Mouse (Mus musculus) liver, embryonic 14.5 days (tissue): Measurements from ENCODE around the gene Olfr574.

ENCODE experiments used
- CTCF ChIP-seq: IDR thresholded peaks from 2 replicates; pipeline ENCODE4 v1.5.1; 2016; ENCODE audit warnings: antibody characterized with exemption, low read depth, control low read depth
- EP300 ChIP-seq: IDR thresholded peaks from 2 replicates; pipeline ENCODE4 v1.6.1; 2016; ENCODE audit warnings: antibody characterized with exemption, low read depth

DNA sequence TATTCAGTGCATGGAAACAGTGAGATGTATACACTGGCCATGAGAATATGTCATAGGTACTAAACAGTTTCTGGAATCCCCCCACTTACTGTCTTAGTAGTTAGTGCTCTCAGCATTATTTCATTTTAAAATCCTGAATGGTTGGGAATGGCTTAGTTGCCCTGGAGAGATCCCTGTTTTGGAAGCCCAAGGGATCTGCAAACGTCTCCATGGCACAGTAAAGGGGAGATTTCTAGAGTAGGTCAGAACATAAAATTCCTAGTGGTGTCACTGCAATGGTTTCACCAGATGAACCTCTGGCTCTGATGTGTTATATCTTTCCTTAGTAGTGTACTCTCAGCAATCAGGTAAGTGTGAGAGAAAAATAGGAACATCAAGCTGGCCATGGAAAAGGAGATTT lies 24.2 kb upstream of the Olfr574 start, which contains the start of gene Olfr572:
- TF ChIP-seq EP300 (no peak), CTCF (no peak)
